Mouse (Mus musculus) forebrain, embryonic 16.5 days (tissue): ENCODE data around the gene Macrod2. TPM values are rescaled to one million over a fixed set of nuclear protein-coding genes. Genes with fewer than 3 reads are reported as not detected.

Source experiments
- ATAC-seq: fragments of 200-750 bp; cut with Nextera tagmentation; 2 replicates; pipeline ENCODE4 v1.8.0; 2017; ENCODE audit warnings: mild to moderate bottlenecking, moderate library complexity
- H3K27ac ChIP-seq: fragments of 300-500 bp; sonication (generic); 2 replicates; pipeline ENCODE4 v1.5.1; 2014; ENCODE audit warnings: low read length, control low read depth
- H3K27me3 ChIP-seq: fragments of 300-500 bp; sonication (generic); replicated peaks from 2 replicates; pipeline ENCODE4 v1.6.1; 2014; ENCODE audit warnings: low read length; ENCODE audit not compliant: control insufficient read depth, insufficient read depth
- H3K36me3 ChIP-seq: fragments of 300-500 bp; sonication (generic); 2 replicates; pipeline ENCODE4 v1.6.1; 2014; ENCODE audit not compliant: control insufficient read depth, insufficient read depth
- H3K4me1 ChIP-seq: fragments of 300-500 bp; sonication (generic); replicated peaks from 2 replicates; pipeline ENCODE4 v1.6.1; 2014; ENCODE audit warnings: low read length; ENCODE audit not compliant: control insufficient read depth, insufficient read depth
- H3K4me2 ChIP-seq: fragments of 300-500 bp; sonication (generic); 2 replicates; pipeline ENCODE4 v1.6.1; 2014; ENCODE audit warnings: mild to moderate bottlenecking, low read length, control low read depth
- H3K4me3 ChIP-seq: fragments of 300-500 bp; sonication (generic); replicated peaks from 2 replicates; pipeline ENCODE4 v1.5.1; 2014; ENCODE audit warnings: mild to moderate bottlenecking, low read length, control low read depth
- H3K9ac ChIP-seq: fragments of 300-500 bp; sonication (generic); replicated peaks from 2 replicates; pipeline ENCODE4 v1.6.1; 2014; ENCODE audit warnings: low read depth, low read length, control low read depth
- H3K9me3 ChIP-seq: fragments of 300-500 bp; sonication (generic); 2 replicates; pipeline ENCODE4 v1.6.1; 2016; ENCODE audit warnings: low read length; ENCODE audit not compliant: control insufficient read depth
- WGBS: fragments of 180-500 bp; shearing (Covaris S2); extraction: QIAGEN DNeasy Blood & Tissue Kit; methylation state at CpG from one replicate; pipeline ENCODE4 v1.1.7; 2014; 5-methylcytosine and 5-hydroxymethylcytosine counted together
- polyA plus RNA-seq: library from polyadenylated mRNA; unstranded; fragments of >200 nt; fragmentation: Nextera tagmentation; extraction: Ambion mirVana; gene quantifications from 2 replicates; pipeline ENCODE4 v1.2.1, GENCODE M21; 2015

The Macrod2 gene
- polyA plus RNA-seq, 1 experiment from 2014 or later: 108 TPM

DNA sequence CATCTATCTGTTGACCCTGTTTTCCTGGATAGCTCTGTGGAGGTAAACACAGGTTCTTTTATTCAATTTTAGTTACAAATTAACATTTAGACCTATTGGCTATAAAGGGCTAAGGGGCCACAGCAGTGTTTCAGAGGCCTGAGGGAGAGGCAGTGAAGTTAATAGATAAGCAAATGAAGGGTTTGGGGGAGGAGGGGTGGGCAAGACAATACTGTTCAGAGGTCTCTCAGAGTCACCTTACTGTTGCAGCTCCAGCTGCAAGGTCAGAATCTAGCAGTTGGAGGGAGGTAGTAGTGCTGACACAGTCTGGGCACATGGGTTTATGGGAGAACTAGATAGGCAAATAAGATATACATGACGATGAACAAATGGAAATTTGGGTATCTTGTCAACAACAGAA, 1156.6 kb downstream of the Macrod2 start:
- no peaks in the 10 kb centered on the region for H3K36me3 ChIP-seq
- H3K9ac ChIP-seq: no peak overlapping the region
- ATAC-seq: no peak
- no peak overlapping the region for H3K27ac ChIP-seq
- no peaks in the 10 kb centered on the region for H3K4me1 ChIP-seq
- H3K27me3 ChIP-seq: no peaks in the 10 kb centered on the region
- H3K4me3 ChIP-seq: no peak overlapping the region
- no peak overlapping the region for H3K4me2 ChIP-seq
- WGBS: 90% methylated on average over 1 of the region's 1 CpGs
- no peaks in the 10 kb centered on the region for H3K9me3 ChIP-seq

DNA sequence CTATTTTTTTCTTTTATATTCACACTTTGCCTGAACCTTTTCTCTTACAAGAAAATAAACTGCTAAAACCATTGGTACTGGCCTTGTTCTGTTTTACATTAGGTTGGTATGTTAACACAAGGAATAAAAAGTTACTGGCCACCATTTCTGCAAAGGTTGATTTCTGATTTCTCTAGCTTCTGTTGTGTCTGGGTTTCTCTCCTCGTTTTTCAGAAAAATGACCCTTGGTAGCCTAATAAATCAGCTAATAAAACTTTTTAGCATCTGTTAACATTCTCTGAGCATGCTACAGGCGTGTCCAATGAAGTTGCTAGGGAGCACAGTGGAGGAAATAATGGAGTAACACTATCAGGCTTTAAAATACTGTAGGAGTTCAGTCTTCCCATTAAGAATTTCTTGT, 1161.6 kb downstream of the Macrod2 start:
- Histone ChIP-seq H3K9ac (no peak overlapping the region), H3K4me2 (no peak overlapping the region), H3K36me3 (no peaks in the 10 kb centered on the region), H3K4me3 (no peak overlapping the region), H3K27me3 (no peaks in the 10 kb centered on the region), H3K27ac (no peak overlapping the region), H3K9me3 (no peaks in the 10 kb centered on the region), H3K4me1 (no peaks in the 10 kb centered on the region)
- WGBS: 84% methylated on average over 2 of the region's 2 CpGs
- no peak for ATAC-seq

DNA sequence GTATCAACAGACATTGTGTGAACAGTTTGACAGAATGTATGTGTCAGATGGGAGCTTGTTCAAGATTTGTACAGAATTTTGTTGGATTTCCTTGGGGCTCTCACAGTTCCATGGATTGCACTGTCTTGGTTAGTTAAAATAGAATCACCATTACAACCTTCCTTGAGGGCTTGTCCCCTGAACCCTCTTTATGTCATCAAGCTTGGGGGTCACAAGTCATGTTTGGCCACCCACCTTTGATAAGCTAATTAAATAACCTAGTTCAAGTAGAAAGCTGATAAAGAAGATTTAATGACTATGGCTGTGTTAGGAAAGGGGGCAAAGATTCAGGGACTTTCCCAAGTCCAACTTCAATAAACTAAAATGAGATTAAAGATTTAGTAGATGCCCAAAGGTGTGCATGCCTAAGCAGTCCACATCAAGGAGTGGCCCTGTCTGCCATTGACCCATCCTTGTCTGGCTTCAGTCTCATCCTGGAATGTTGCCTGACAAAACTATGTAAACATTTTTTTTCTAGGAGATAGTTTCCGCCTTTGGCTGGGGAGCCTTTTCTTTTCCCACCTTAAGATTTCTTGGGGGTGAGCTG, 1163.2 kb downstream of the Macrod2 start:
- H3K4me3 ChIP-seq: no peak overlapping the region
- no peak for ATAC-seq
- H3K27me3 ChIP-seq: no peaks in the 10 kb centered on the region
- H3K4me1 ChIP-seq: no peaks in the 10 kb centered on the region
- H3K27ac ChIP-seq: no peak overlapping the region
- H3K9ac ChIP-seq: no peak overlapping the region
- WGBS: 78% methylated on average over 1 of the region's 1 CpGs
- no peak overlapping the region for H3K4me2 ChIP-seq
- H3K9me3 ChIP-seq: no peaks in the 10 kb centered on the region
- H3K36me3 ChIP-seq: no peaks in the 10 kb centered on the region

DNA sequence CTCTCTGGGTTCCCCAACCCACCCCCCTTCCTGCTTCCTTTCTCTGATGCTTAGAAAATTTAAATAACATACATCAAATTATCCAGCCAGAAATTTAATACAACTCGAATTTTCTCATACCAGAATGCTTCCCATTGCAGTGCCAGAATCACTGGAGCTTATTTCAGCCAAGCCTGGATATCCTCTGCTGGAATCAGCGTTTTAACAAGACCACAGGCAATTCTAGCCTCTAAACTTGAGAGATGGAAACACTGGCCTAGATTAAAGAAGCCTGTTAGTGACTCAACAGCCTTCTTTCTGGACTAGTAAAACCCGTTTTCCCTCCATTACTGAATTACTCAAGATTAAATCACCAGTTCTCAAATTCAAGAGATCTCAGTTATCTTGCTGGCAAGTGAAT, 1170.9 kb downstream of the Macrod2 start:
- H3K9me3 ChIP-seq: no peaks in the 10 kb centered on the region
- 66% methylated on average over 3 of the region's 3 CpGs for WGBS
- no peaks in the 10 kb centered on the region for H3K36me3 ChIP-seq
- H3K4me3 ChIP-seq: no peak overlapping the region
- H3K27me3 ChIP-seq: no peaks in the 10 kb centered on the region
- no peak overlapping the region for H3K4me2 ChIP-seq
- no peaks in the 10 kb centered on the region for H3K4me1 ChIP-seq
- no peak overlapping the region for H3K27ac ChIP-seq
- H3K9ac ChIP-seq: no peak overlapping the region
- no peak for ATAC-seq

DNA sequence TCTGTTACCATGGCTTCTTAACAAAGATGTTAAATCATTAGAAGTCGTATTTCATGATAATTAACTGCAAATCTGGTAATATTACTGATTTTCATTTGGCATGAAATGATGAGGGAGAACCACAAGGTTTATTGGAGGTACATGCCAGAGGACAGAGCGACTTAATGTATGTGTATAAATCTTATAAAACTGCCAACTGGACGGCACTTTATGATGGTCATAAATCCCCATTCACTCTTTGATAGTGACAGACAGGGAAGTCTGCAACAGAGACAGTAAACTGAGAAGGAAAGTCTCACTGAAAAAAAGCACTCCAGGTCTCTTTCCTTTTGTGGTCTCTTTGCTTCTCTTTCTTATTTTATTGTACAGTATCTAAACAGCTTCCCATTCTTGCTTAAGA, 1176.3 kb downstream of the Macrod2 start:
- Histone ChIP-seq H3K4me1 (no peaks in the 10 kb centered on the region), H3K36me3 (no peaks in the 10 kb centered on the region), H3K4me3 (no peak overlapping the region), H3K27ac (no peak overlapping the region), H3K9ac (no peak overlapping the region), H3K9me3 (no peaks in the 10 kb centered on the region), H3K4me2 (no peak overlapping the region), H3K27me3 (no peaks in the 10 kb centered on the region)
- 60% methylated on average over 3 of the region's 3 CpGs for WGBS
- no peak for ATAC-seq

DNA sequence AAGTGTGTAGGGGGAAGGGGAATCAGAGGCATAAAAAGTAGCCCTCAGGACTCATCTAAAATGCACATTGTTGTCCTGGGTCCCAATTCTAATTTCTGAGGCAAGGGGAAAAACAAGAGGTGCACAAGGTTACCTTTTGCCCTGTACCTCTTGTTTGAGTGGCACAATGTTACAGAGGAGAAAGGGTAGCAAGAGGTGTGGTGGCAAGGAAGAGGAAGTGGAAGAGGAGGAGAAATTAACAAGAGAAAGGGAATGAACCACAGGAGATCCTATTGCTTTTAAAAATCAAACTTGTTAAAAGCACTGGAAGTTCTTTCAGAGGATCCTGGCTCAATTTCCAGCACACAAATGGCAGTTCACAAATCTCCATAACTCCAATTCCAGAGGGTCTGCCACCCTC, 1183.1 kb downstream of the Macrod2 start:
- no peak overlapping the region for H3K4me3 ChIP-seq
- H3K9me3 ChIP-seq: 0 out of 2 replicates have a peak, but pooled peaks cover 2% of the 10 kb centered on the region
- ATAC-seq: no peak
- 0 out of 2 replicates have a peak, but pooled peaks cover 2% of the 10 kb centered on the region for H3K4me1 ChIP-seq
- H3K9ac ChIP-seq: no peak overlapping the region
- no peak overlapping the region for H3K4me2 ChIP-seq
- no peaks in the 10 kb centered on the region for H3K27me3 ChIP-seq
- H3K36me3 ChIP-seq: no peaks in the 10 kb centered on the region
- no peak overlapping the region for H3K27ac ChIP-seq

DNA sequence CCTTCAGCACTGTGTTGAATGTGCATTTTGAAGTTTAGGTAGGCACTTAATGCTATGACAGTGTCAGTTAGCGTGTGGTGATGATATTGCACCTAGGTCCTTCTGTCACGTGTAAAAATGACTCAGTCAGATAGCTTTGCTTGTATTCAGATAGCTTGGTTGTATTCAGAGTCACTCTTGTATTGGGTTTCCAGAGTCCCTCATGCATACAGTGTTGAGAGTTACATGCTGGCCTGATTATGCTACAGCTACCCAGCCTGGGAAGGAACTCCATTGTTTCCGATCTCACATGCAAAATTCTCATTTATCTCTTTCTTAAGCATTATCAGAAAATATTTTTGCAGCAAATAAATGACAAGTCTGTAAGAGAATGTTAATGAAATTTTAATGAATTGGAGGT, 1187.3 kb downstream of the Macrod2 start:
- no peak overlapping the region for H3K4me2 ChIP-seq
- no peak overlapping the region for H3K27ac ChIP-seq
- H3K9ac ChIP-seq: no peak overlapping the region
- H3K36me3 ChIP-seq: no peaks in the 10 kb centered on the region
- 0 out of 2 replicates have a peak, but pooled peaks cover 2% of the 10 kb centered on the region for H3K4me1 ChIP-seq
- no peaks in the 10 kb centered on the region for H3K27me3 ChIP-seq
- no peak overlapping the region for H3K4me3 ChIP-seq
- ATAC-seq: no peak
- no peaks in the 10 kb centered on the region for H3K9me3 ChIP-seq
- 67% methylated on average over 3 of the region's 3 CpGs for WGBS

DNA sequence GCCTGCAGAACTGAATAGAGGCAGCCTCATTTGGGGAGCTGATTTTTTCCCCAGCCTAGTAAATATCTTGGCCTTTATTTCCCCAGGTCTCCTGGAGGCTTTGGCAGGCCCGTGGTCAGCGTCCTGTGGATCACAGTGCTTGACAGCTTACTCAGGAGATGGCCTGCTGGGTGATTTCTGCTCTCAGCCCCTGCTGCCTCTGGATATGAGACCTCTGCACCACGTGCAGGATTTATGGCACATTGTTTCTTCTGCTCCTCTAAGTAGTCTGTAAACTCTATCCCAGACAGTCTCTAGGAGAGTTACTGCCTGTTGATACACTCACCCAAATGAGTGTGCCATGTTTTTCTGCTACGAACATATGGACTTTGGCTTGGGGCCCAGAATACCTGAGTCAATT, 1187.8 kb downstream of the Macrod2 start:
- Histone ChIP-seq H3K9ac (no peak overlapping the region), H3K9me3 (no peaks in the 10 kb centered on the region), H3K4me2 (no peak overlapping the region), H3K27me3 (no peaks in the 10 kb centered on the region), H3K4me1 (0 out of 2 replicates have a peak, but pooled peaks cover 2% of the 10 kb centered on the region), H3K27ac (no peak overlapping the region), H3K4me3 (no peak overlapping the region), H3K36me3 (no peaks in the 10 kb centered on the region)
- WGBS: 6% methylated on average over 4 of the region's 4 CpGs
- no peak for ATAC-seq

DNA sequence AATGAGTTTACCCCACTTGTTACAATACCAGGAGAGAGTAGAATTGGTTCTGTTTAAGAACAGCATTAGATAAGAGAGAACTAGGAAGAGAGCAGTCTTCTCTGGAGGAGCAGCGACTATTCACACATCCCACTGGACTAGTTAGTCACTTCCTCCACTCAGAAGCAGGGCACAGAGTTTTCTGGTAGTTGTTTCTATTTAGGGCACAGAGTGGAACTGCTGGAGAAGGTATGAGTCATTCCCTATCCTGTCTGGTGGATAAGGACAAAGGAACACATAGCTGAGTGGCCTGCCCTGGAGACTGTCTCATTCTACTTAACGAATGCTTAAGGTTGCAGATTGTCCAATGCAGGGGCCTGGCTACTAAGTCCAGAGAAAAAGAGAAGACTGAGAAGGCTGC, 1192.2 kb downstream of the Macrod2 start:
- Histone ChIP-seq H3K36me3 (no peaks in the 10 kb centered on the region), H3K27ac (no peak overlapping the region), H3K9ac (no peak overlapping the region), H3K9me3 (no peaks in the 10 kb centered on the region), H3K4me3 (no peak overlapping the region), H3K27me3 (no peaks in the 10 kb centered on the region), H3K4me1 (0 out of 2 replicates have a peak, but pooled peaks cover 2% of the 10 kb centered on the region), H3K4me2 (no peak overlapping the region)
- 75% methylated on average over 2 of the region's 2 CpGs for WGBS
- no peak for ATAC-seq

DNA sequence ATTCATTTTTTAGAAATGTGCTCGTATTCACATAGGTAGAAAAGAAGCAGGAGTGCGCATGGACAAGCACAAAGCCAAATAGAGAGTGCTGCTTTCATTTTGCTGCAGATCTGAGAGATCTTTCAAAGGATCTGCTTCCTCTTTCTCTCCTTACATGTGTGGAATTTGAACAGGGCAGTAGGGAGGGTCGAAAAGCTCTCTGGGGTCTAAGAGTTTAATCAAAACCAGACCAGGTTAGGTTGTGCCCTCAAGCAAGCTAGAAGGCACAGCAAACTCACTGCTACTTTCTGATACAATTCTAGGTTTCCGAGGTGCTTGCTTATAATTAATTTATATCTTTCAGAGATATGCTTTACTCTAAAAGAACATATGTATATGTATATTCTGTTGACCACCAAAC, 1196.2 kb downstream of the Macrod2 start:
- no peak for ATAC-seq
- Histone ChIP-seq H3K9ac (no peak overlapping the region), H3K4me3 (no peak overlapping the region), H3K4me2 (no peak overlapping the region), H3K4me1 (no peaks in the 10 kb centered on the region), H3K27ac (no peak overlapping the region), H3K27me3 (no peaks in the 10 kb centered on the region), H3K36me3 (no peaks in the 10 kb centered on the region), H3K9me3 (no peaks in the 10 kb centered on the region)
- WGBS: 84% methylated on average over 4 of the region's 4 CpGs
